Mouse (Mus musculus) heart, adult 2 months (tissue): ENCODE measurements around the gene Cdk14.

Experiments used
- CTCF ChIP-seq: fragments of 200-600 bp; IDR thresholded peaks from 2 replicates; pipeline ENCODE4 v1.8.1; 2022; ENCODE audit warnings: antibody characterized with exemption, mild to moderate bottlenecking, moderate library complexity
- EP300 ChIP-seq: fragments of 200-500 bp; IDR thresholded peaks from 2 replicates; pipeline ENCODE4 v1.6.1; 2011; ENCODE audit warnings: low read depth, low read length, control low read depth; ENCODE audit not compliant: insufficient read depth
- POLR2A ChIP-seq: fragments of 200-500 bp; IDR thresholded peaks from 2 replicates; pipeline ENCODE4 v1.6.1; 2011; ENCODE audit warnings: mild to moderate bottlenecking, low read depth, low read length, control low read depth; ENCODE audit not compliant: insufficient read depth

DNA sequence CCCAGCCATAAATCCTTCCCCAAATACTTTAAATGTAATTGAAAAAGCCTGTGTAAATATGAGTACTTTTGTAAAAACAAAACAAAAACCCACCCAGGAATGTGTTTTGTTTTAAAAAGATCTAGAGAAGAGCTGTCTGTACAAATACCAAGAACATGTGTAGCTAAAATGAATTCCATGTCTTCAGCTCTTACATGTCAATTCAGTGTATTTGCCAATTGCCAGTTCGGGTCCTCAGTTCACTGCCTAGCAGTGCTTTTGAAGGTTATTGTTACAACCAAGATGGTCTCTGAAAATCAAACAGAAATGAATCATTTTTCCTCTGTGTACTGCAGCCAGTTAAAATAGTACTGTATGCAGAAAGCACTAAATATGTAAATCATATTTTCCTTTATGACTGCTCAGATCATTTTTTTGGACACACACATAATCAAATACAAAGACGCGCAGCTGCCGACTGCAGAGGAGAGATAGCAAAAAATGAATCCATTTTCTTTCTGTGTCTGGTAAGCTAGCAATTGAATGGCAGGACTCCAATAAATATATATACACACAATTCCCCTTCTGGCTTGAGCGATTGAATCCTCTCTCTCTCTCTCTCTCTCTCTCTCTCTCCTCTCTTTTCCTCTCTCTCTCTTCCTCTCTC is 526.8 kb downstream of the Cdk14 start:
- TF ChIP-seq CTCF (no peak), POLR2A (no peak), EP300 (no peak)
